Mouse (Mus musculus) CD4-positive, CD25-positive, alpha-beta regulatory T cell, adult 2 months (primary cell): Measurements from ENCODE around the gene Lama2.

ENCODE experiments used
- DNase-seq: peaks from one replicate; pipeline ENCODE4 v3.0.0-alpha.2; 2012; ENCODE audit warnings: low read depth, low spot score

The Lama2 gene

GRCm38 (mm10) chr10:27188630-27189365 is 430.8 kb downstream of the Lama2 start:
- no peak for DNase-seq

GRCm38 (mm10) chr10:27184185-27184584 is 435.4 kb downstream of the Lama2 start:
- DNase-seq: no peak

GRCm38 (mm10) chr10:27174271-27174670 is 445.3 kb downstream of the Lama2 start:
- DNase-seq: no peak

- no peak for DNase-seq
Measured at GRCm38 (mm10) chr10:27164738-27165137, 454.8 kb downstream of the Lama2 start.

- DNase-seq: peak; percentile 2
Measured at GRCm38 (mm10) chr10:27162364-27162763, 457.2 kb downstream of the Lama2 start.

- DNase-seq: no peak
Measured at GRCm38 (mm10) chr10:27150220-27150619, 469.3 kb downstream of the Lama2 start.

GRCm38 (mm10) chr10:27140422-27140821 is 479.1 kb downstream of the Lama2 start:
- no peak for DNase-seq

GRCm38 (mm10) chr10:27135768-27136167 is 483.8 kb downstream of the Lama2 start:
- no peak for DNase-seq

GRCm38 (mm10) chr10:27133135-27133534 is 486.4 kb downstream of the Lama2 start:
- peak; percentile 1 for DNase-seq

- no peak for DNase-seq
Measured at GRCm38 (mm10) chr10:27127454-27127853, 492.1 kb downstream of the Lama2 start.

GRCm38 (mm10) chr10:27123763-27124162 is 495.8 kb downstream of the Lama2 start:
- DNase-seq: no peak

- no peak for DNase-seq
Measured at GRCm38 (mm10) chr10:27117815-27118214, 501.7 kb downstream of the Lama2 start.

GRCm38 (mm10) chr10:27116938-27117647 is 502.5 kb downstream of the Lama2 start:
- no peak for DNase-seq

GRCm38 (mm10) chr10:27114131-27114530 is 505.4 kb downstream of the Lama2 start:
- no peak for DNase-seq

GRCm38 (mm10) chr10:27103811-27104210 is 515.7 kb downstream of the Lama2 start:
- no peak for DNase-seq

GRCm38 (mm10) chr10:27101800-27102353 is 517.7 kb downstream of the Lama2 start:
- no peak for DNase-seq

GRCm38 (mm10) chr10:27077113-27077512 is 542.4 kb downstream of the Lama2 start:
- no peak for DNase-seq

- no peak for DNase-seq
Measured at GRCm38 (mm10) chr10:27068794-27069435, 550.6 kb downstream of the Lama2 start.

- DNase-seq: no peak
Measured at GRCm38 (mm10) chr10:27063671-27064070, 555.9 kb downstream of the Lama2 start.

- no peak for DNase-seq
Measured at GRCm38 (mm10) chr10:27054488-27054887, 565.1 kb downstream of the Lama2 start.

GRCm38 (mm10) chr10:27047196-27047595 is 572.4 kb downstream of the Lama2 start:
- DNase-seq: no peak

GRCm38 (mm10) chr10:27041812-27042211 is 577.7 kb downstream of the Lama2 start:
- DNase-seq: no peak
